Mouse (Mus musculus): ENCODE measurements around the gene Chst1. TPM values are rescaled to one million over a fixed set of nuclear protein-coding genes. Genes with fewer than 3 reads are reported as not detected.

Gene Chst1
- total RNA-seq, 2 experiments from 2014 or later = 247 to 264 TPM

GRCm38 (mm10) chr2:92608013-92608619 is 8.6 kb downstream of the Chst1 start:
- intact Hi-C loops (cut with DNase I) = loop anchor here (2.0 to 5.0 kb wide), 4 partner anchors 44 to 205 kb away; no protein-coding TSS in a partner anchor
- no peak for DNase-seq (ENCODE audit: low spot score in 2 of 2)

- peak; percentile 63 to 77 for DNase-seq (ENCODE audit: low spot score in 2 of 2)
- intact Hi-C loops (cut with DNase I) = loop anchor here (2.0 to 5.0 kb wide), 4 partner anchors 43 to 204 kb away; no protein-coding TSS in a partner anchor
Measured at GRCm38 (mm10) chr2:92608810-92609581, 9.5 kb downstream of the Chst1 start.

- intact Hi-C loops (cut with DNase I) = loop anchor here (2.0 to 5.0 kb wide), 4 partner anchors 42 to 203 kb away; no protein-coding TSS in a partner anchor
- peak in 1 of 2 experiments; percentile 53 for DNase-seq (ENCODE audit: low spot score in 2 of 2)
Measured at GRCm38 (mm10) chr2:92609704-92610379, 10.3 kb downstream of the Chst1 start.

GRCm38 (mm10) chr2:92613645-92614044 is 14.1 kb downstream of the Chst1 start:
- no peak for DNase-seq (ENCODE audit: low spot score in 2 of 2)
- intact Hi-C loops (cut with DNase I) = no loop called here

- intact Hi-C loops (cut with DNase I) = no loop called here
- DNase-seq (ENCODE audit: low spot score in 2 of 2) = no peak
Measured at GRCm38 (mm10) chr2:92614106-92614505, 14.6 kb downstream of the Chst1 start.

GRCm38 (mm10) chr2:92617077-92617756 is 17.7 kb downstream of the Chst1 start:
- no peak for DNase-seq (ENCODE audit: low spot score in 2 of 2)
- intact Hi-C loops (cut with DNase I) = no loop called here

GRCm38 (mm10) chr2:92618016-92618415 is 18.5 kb downstream of the Chst1 start:
- DNase-seq (ENCODE audit: low spot score in 2 of 2) = no peak
- intact Hi-C loops (cut with DNase I) = no loop called here

- no peak for DNase-seq (ENCODE audit: low spot score in 2 of 2)
- intact Hi-C loops (cut with DNase I) = no loop called here
Measured at GRCm38 (mm10) chr2:92627633-92628032, 28.1 kb downstream of the Chst1 start.

- no peak for DNase-seq (ENCODE audit: low spot score in 2 of 2)
- intact Hi-C loops (cut with DNase I) = no loop called here
Measured at GRCm38 (mm10) chr2:92630799-92631198, 31.3 kb downstream of the Chst1 start.

- no peak for DNase-seq (ENCODE audit: low spot score in 2 of 2)
- intact Hi-C loops (cut with DNase I) = no loop called here
Measured at GRCm38 (mm10) chr2:92632027-92632426, 32.5 kb downstream of the Chst1 start.

GRCm38 (mm10) chr2:92640555-92640954 is 41.0 kb downstream of the Chst1 start:
- DNase-seq (ENCODE audit: low spot score in 2 of 2) = no peak
- intact Hi-C loops (cut with DNase I) = no loop called here

- DNase-seq (ENCODE audit: low spot score in 2 of 2) = no peak
- intact Hi-C loops (cut with DNase I) = no loop called here
Measured at GRCm38 (mm10) chr2:92645282-92646037, 46.0 kb downstream of the Chst1 start.

- intact Hi-C loops (cut with DNase I) = no loop called here
- DNase-seq (ENCODE audit: low spot score in 2 of 2) = no peak
Measured at GRCm38 (mm10) chr2:92649154-92649801, 49.8 kb downstream of the Chst1 start.

GRCm38 (mm10) chr2:92650428-92650827 is 50.9 kb downstream of the Chst1 start:
- DNase-seq (ENCODE audit: low spot score in 2 of 2) = no peak
- intact Hi-C loops (cut with DNase I) = loop anchor here (5.0 kb wide), 1 partner anchor 43 kb away; no protein-coding TSS in a partner anchor

- intact Hi-C loops (cut with DNase I) = loop anchor here (5.0 kb wide), 1 partner anchor 44 kb away; no protein-coding TSS in a partner anchor
- no peak for DNase-seq (ENCODE audit: low spot score in 2 of 2)
Measured at GRCm38 (mm10) chr2:92651294-92651816, 51.8 kb downstream of the Chst1 start.

- DNase-seq (ENCODE audit: low spot score in 2 of 2) = no peak
- intact Hi-C loops (cut with DNase I) = no loop called here
Measured at GRCm38 (mm10) chr2:92657189-92657588, 57.7 kb downstream of the Chst1 start.

- no peak for DNase-seq (ENCODE audit: low spot score in 2 of 2)
- intact Hi-C loops (cut with DNase I) = no loop called here
Measured at GRCm38 (mm10) chr2:92658293-92659150, 59.0 kb downstream of the Chst1 start.
